Mouse (Mus musculus): ENCODE data around the gene Stim2. TPM values are rescaled to one million over a fixed set of nuclear protein-coding genes. Genes with fewer than 3 reads are reported as not detected.

The Stim2 gene
- polyA plus RNA-seq, 1 experiment from 2014 or later = 25.7 TPM

DNA sequence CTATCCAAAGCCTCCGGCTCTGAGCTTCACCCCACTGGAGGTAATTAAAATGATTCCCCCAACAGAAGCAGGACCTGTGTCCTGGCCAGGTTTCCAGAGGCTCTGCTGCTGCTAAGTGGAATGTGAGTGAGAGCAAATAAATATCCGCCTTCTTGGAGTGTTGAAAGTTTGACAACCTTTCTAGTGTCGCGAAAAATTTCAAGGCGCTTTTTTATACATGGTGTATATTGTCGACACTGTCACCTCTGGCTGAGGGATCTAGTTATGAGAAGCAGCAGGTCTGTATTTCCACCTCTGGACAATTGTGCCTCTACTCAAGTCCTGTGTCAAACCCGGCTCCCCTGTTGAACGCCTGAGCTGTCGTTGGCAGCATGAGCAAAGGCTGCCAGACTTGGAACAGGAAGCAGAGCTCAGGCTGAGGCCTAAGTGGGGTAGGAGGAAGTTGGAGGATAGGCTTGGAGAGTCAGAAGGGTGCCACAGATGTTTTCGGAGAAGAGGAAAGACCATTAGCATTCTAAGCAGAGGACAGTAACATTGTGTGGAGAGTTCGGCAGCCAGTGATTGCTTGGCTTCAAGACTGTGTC, 158.7 kb downstream of the Stim2 start:
- DNase-seq (ENCODE audit: low read depth, low spot score) (no peak), ATAC-seq (no peak)
- in situ Hi-C loops (cut with MboI; ENCODE audit: low pct_unique_long_range_greater_than_20kb) = no loop called here

GRCm38 (mm10) chr5:54158230-54158629, 159.9 kb downstream of the Stim2 start:
- peaks cover 34% of the 10 kb centered on the region for H3K27me3 ChIP-seq
- ATAC-seq = no peak
- in situ Hi-C loops (cut with MboI; ENCODE audit: low pct_unique_long_range_greater_than_20kb) = no loop called here
- no peak for TF ChIP-seq CTCF (IDR thresholded peaks at IDR 0.05)
- CTCF ChIA-PET = no interaction called here
- POLR2A ChIA-PET = no interaction called here
- no peak for DNase-seq (ENCODE audit: low read depth, low spot score)

More for the DNA sequence above, 158.7 kb downstream of the Stim2 start:
- ChIA-PET POLR2A (no interaction called here), CTCF (no interaction called here)
- H3K27me3 ChIP-seq = peaks cover 39% of the 10 kb centered on the region
- TF ChIP-seq CTCF (IDR thresholded peaks at IDR 0.05) = no peak

DNA sequence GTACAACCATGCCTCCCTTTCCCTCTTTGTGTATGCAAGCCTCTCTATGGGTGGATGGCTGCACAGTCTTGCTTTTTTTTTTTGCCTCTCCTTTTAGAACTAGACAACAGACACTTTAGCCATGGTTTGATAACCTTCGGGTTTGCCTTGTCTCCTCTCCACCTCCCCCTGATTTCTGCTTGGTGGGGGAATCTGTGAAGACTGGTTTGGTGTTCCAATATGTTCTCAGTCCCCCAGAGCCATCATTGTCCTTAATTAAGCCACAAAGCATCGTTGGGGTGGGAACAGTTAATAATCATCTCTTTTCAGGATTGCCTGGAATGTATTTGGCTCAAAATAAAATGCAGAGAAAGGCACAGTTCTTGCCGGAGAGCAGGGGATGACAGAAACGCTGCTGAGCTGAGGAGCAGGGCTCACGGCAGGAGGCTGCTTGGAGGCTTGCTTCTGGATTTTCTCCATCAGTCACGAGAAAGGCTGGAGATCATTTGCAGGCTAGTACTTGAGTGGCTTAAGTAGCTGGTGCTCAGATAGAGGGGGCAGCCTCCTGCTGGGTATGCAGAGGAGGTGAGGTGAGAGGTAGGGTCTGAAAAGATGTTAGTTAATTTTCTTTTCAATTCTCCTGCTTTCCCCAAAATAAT, 161.0 kb downstream of the Stim2 start:
- in situ Hi-C loops (cut with MboI; ENCODE audit: low pct_unique_long_range_greater_than_20kb) = no loop called here
- POLR2A ChIA-PET = no interaction called here
- TF ChIP-seq CTCF (IDR thresholded peaks at IDR 0.05) = no peak
- H3K27me3 ChIP-seq = peaks cover 27% of the 10 kb centered on the region
- CTCF ChIA-PET = no interaction called here
- DNase-seq (ENCODE audit: low read depth, low spot score) (no peak), ATAC-seq (no peak)

- DNase-seq (ENCODE audit: low read depth, low spot score) (no peak), ATAC-seq (no peak)
- CTCF ChIA-PET = no interaction called here
- H3K27me3 ChIP-seq = peaks cover 34% of the 10 kb centered on the region
- in situ Hi-C loops (cut with MboI; ENCODE audit: low pct_unique_long_range_greater_than_20kb) = no loop called here
- POLR2A ChIA-PET = no interaction called here
- TF ChIP-seq CTCF (IDR thresholded peaks at IDR 0.05) = no peak
These were observed 162.3 kb downstream of the Stim2 start for GRCm38 (mm10) chr5:54160561-54160960.

DNA sequence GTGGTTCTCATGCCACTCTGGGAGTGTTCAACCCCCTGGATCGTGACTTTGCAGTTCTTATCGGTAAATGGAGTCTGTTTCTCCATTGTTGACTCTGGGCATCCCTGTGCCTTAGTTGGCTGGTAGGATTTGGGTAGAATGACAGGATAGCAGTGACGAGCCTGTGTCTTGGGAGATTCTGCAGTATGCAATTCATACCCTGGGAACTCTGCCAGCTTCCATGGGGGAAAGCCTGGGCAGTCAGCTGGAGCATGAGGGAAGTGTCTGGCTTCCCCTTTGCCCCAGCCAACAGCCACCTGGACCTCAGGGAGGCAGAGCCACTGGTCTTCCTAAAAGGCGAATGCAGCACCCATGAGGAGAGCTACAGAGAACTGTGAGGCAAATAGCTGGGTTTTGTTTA, 165.6 kb downstream of the Stim2 start:
- ATAC-seq = peak; percentile 70
- ChIA-PET CTCF (interaction anchor here (3.5 kb wide), 1 partner anchor 9 kb away, joined by 13 read pairs; no protein-coding TSS in a partner anchor), POLR2A (no interaction called here)
- TF ChIP-seq CTCF (IDR thresholded peaks at IDR 0.05) = no peak
- H3K27me3 ChIP-seq = peaks cover 32% of the 10 kb centered on the region
- peak; percentile 54 for DNase-seq (ENCODE audit: low read depth, low spot score)
- in situ Hi-C loops (cut with MboI; ENCODE audit: low pct_unique_long_range_greater_than_20kb) = no loop called here

Other genes with a start within 250 kb of the Stim2 start
- gene Tbc1d19, start 188.9 kb upstream of the Stim2 start, polyA plus RNA-seq (2021) = 60.6 TPM